In the genomic region with DNA sequence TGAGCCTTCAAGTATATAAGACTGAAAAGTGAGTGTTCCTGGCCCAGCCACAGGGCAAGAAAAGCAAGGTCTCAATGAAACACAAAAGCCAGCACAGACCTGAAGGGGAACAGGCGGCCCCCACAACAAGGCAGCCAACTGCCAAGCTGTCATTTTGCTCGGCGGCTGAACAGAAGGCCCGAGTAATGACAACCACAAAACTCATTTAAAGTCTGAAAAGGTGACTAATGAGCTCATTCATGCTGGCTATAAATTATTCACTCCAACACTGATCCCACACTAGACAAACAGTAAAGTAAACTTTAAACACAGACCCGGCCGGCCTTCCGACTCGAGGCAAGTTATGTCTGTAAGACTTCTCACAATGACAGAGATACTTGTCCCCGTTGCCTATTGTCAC, we compare ENCODE assay signal across 8 mouse cellular contexts.
DNase-seq lines count a peak whose midpoint lies in the region; ATAC-seq and TF ChIP-seq lines count a peak whose summit lies in the region.

No protein-coding gene starts in this region.

- no peak overlapping the region for H3K4me2 ChIP-seq in kidney, embryonic 16.5 days (replicated peaks; ENCODE audit: low read depth, low read length)
- peak overlapping the region; percentile 58 for H3K4me2 ChIP-seq in lung, postnatal 0 days (replicated peaks; ENCODE audit: low read depth, low read length)

- no peaks in the 10 kb centered on the region for H3K27me3 ChIP-seq in forebrain, embryonic 10.5 days (ENCODE audit: poor library complexity, severe bottlenecking)
- no peaks in the 10 kb centered on the region for H3K27me3 ChIP-seq in kidney, embryonic 16.5 days (ENCODE audit: insufficient read depth, low read length)
- no peaks in the 10 kb centered on the region for H3K27me3 ChIP-seq in lung, postnatal 0 days (replicated peaks; ENCODE audit: insufficient read depth, low read length)

- H3K4me3 ChIP-seq in forebrain, embryonic 10.5 days = no peak overlapping the region
- H3K4me3 ChIP-seq in kidney, embryonic 16.5 days (ENCODE audit: low read length) = no peak overlapping the region
- peak overlapping the region; percentile 32; the same call in 1 of the 2 replicates for H3K4me3 ChIP-seq in lung, postnatal 0 days (ENCODE audit: low read depth, low read length)
- H3K4me3 ChIP-seq in left cerebral cortex, adult 2 months = no peak overlapping the region

- ATAC-seq in kidney, embryonic 16.5 days (ENCODE audit: low FRiP score, low TSS enrichment) = peak; percentile 82; the same call in 1 of the 2 replicates
- ATAC-seq in lung, postnatal 0 days = no peak; the same call in 1 of the 2 replicates

- peak; percentile 31 for DNase-seq in embryo, embryonic 10 days (ENCODE audit: low spot score)
- no peak for DNase-seq in embryo, embryonic 9.5 days (ENCODE audit: extremely low spot score)
- peak; percentile 38 for DNase-seq in MN1 (ENCODE audit: low spot score)
- DNase-seq in forebrain, embryonic 10.5 days (ENCODE audit: extremely low spot score, low spot score) = peak; percentile 24
- DNase-seq in lung, postnatal 0 days (ENCODE audit: low spot score) = peak; percentile 42
- peak; percentile 43 to 52 for DNase-seq in thymus, postnatal 36 days
- DNase-seq in left cerebral cortex, adult 2 months (ENCODE audit: extremely low spot score in 1 of 2, low spot score in 2 of 2) = no peak

- 54% methylated on average over 9 of the region's 9 CpGs for WGBS in forebrain, embryonic 10.5 days
- WGBS in kidney, embryonic 16.5 days = 14% methylated on average over 9 of the region's 9 CpGs
- 15% methylated on average over 9 of the region's 9 CpGs for WGBS in lung, postnatal 0 days

- peaks cover 9% of the 10 kb centered on the region for H3K36me3 ChIP-seq in forebrain, embryonic 10.5 days (replicated peaks)
- H3K36me3 ChIP-seq in kidney, embryonic 16.5 days (ENCODE audit: insufficient read depth, low read length) = no peaks in the 10 kb centered on the region
- no peaks in the 10 kb centered on the region for H3K36me3 ChIP-seq in lung, postnatal 0 days (ENCODE audit: insufficient read depth, low read length)

- TF ChIP-seq EP300 in lung, postnatal 0 days (IDR thresholded peaks at IDR 0.05) = no peak

- peaks cover 14% of the 10 kb centered on the region; the same call in 1 of the 2 replicates for H3K9me3 ChIP-seq in forebrain, embryonic 10.5 days
- H3K9me3 ChIP-seq in kidney, embryonic 16.5 days (ENCODE audit: low read length) = peaks cover 8% of the 10 kb centered on the region; the same call in 1 of the 2 replicates
- 0 out of 2 replicates have a peak, but pooled peaks cover 2% of the 10 kb centered on the region for H3K9me3 ChIP-seq in lung, postnatal 0 days (ENCODE audit: low read length)

- peaks cover 13% of the 10 kb centered on the region for H3K4me1 ChIP-seq in forebrain, embryonic 10.5 days
- H3K4me1 ChIP-seq in kidney, embryonic 16.5 days (ENCODE audit: insufficient read depth, low read length) = no peaks in the 10 kb centered on the region
- H3K4me1 ChIP-seq in lung, postnatal 0 days (ENCODE audit: insufficient read depth, low read depth, low read length) = peaks cover 2% of the 10 kb centered on the region; the same call in 1 of the 2 replicates

- no peak overlapping the region; the same call in 1 of the 2 replicates for H3K27ac ChIP-seq in forebrain, embryonic 10.5 days
- no peak overlapping the region for H3K27ac ChIP-seq in kidney, embryonic 16.5 days (ENCODE audit: low read length)
- 0 out of 2 replicates have a peak overlapping the region, but pooled peaks have one; percentile 43 for H3K27ac ChIP-seq in lung, postnatal 0 days (ENCODE audit: low read length)
- no peak overlapping the region for H3K27ac ChIP-seq in left cerebral cortex, adult 2 months

- TF ChIP-seq CTCF in lung, postnatal 0 days (IDR thresholded peaks at IDR 0.05) = no peak
- TF ChIP-seq CTCF in left cerebral cortex, adult 2 months (IDR thresholded peaks at IDR 0.05) = no peak

- no peak overlapping the region for H3K9ac ChIP-seq in kidney, embryonic 16.5 days (replicated peaks; ENCODE audit: low read length)
- no peak overlapping the region for H3K9ac ChIP-seq in lung, postnatal 0 days (replicated peaks; ENCODE audit: low read depth)

- intact Hi-C loops in left cerebral cortex, adult 2 months (cut with DNase I) = no loop called here

Comparison
In these comparisons a context has a peak if more than half of its experiments do, and no peak if none do; other contexts are left out.
1. DNase-seq: peak in embryo, embryonic 10 days (single experiment), MN1 (single experiment), forebrain, embryonic 10.5 days (single experiment), lung, postnatal 0 days (single experiment) and thymus, postnatal 36 days (2 of 2); none in embryo, embryonic 9.5 days (single experiment) and left cerebral cortex, adult 2 months (0 of 2).